Mouse (Mus musculus) kidney, postnatal 0 days (tissue): Measurements from ENCODE around the gene Crocc. TPM values are rescaled to one million over a fixed set of nuclear protein-coding genes. Genes with fewer than 3 reads are reported as not detected.

Experiments
- ATAC-seq: fragments of 200-750 bp; cut with Nextera tagmentation; replicated peaks from 2 replicates; pipeline ENCODE4 v1.8.0; 2017; ENCODE audit warnings: low read depth, moderate number of reproducible peaks, moderate TSS enrichment, moderate library complexity; ENCODE audit not compliant: low FRiP score
- DNase-seq: peaks from one replicate; pipeline ENCODE4 v3.0.0-alpha.2; 2016; ENCODE audit warnings: low spot score
- H3K27ac ChIP-seq: fragments of 300-500 bp; sonication (generic); 2 replicates; pipeline ENCODE4 v1.5.1; 2014; ENCODE audit warnings: mild to moderate bottlenecking
- H3K27me3 ChIP-seq: fragments of 300-500 bp; sonication (generic); 2 replicates; pipeline ENCODE4 v1.6.1; 2014; ENCODE audit warnings: low read length, mixed read lengths; ENCODE audit not compliant: insufficient read depth
- H3K36me3 ChIP-seq: fragments of 300-500 bp; sonication (generic); 2 replicates; pipeline ENCODE4 v1.6.1; 2014; ENCODE audit warnings: low read length, mixed read lengths; ENCODE audit not compliant: insufficient read depth
- H3K4me1 ChIP-seq: fragments of 300-500 bp; sonication (generic); replicated peaks from 2 replicates; pipeline ENCODE4 v1.6.1; 2014; ENCODE audit warnings: antibody characterized with exemption, low read length, mixed read lengths; ENCODE audit not compliant: insufficient read depth
- H3K4me2 ChIP-seq: fragments of 300-500 bp; sonication (generic); 2 replicates; pipeline ENCODE4 v1.6.1; 2014; ENCODE audit warnings: mild to moderate bottlenecking, low read length, moderate library complexity, mixed read lengths
- H3K4me3 ChIP-seq: fragments of 300-500 bp; sonication (generic); replicated peaks from 2 replicates; pipeline ENCODE4 v1.5.1; 2014; ENCODE audit warnings: low read depth, low read length
- H3K9ac ChIP-seq: fragments of 300-500 bp; sonication (generic); 2 replicates; pipeline ENCODE4 v1.6.1; 2014; ENCODE audit warnings: low read depth, low read length
- H3K9me3 ChIP-seq: fragments of 300-500 bp; sonication (generic); replicated peaks from 2 replicates; pipeline ENCODE4 v1.6.1; 2016; ENCODE audit warnings: low read length, inconsistent platforms, mixed read lengths
- CTCF ChIP-seq: IDR thresholded peaks from 2 replicates; pipeline ENCODE4 v1.5.1; 2016; ENCODE audit warnings: antibody characterized with exemption, low read depth, mild to moderate bottlenecking, moderate library complexity
- WGBS: fragments of 180-500 bp; shearing (Covaris S2); extraction: QIAGEN DNeasy Blood & Tissue Kit; methylation state at CpG from one replicate; pipeline ENCODE4 v1.1.7; 2014; 5-methylcytosine and 5-hydroxymethylcytosine counted together
- polyA plus RNA-seq: library from polyadenylated mRNA; unstranded; fragments of >200 nt; fragmentation: Nextera tagmentation; extraction: Ambion mirVana; gene quantifications from 2 replicates; pipeline ENCODE4 v1.2.1, GENCODE M21; 2015

Gene Crocc
- polyA plus RNA-seq, 1 experiment from 2014 or later: 7.8 TPM

DNA sequence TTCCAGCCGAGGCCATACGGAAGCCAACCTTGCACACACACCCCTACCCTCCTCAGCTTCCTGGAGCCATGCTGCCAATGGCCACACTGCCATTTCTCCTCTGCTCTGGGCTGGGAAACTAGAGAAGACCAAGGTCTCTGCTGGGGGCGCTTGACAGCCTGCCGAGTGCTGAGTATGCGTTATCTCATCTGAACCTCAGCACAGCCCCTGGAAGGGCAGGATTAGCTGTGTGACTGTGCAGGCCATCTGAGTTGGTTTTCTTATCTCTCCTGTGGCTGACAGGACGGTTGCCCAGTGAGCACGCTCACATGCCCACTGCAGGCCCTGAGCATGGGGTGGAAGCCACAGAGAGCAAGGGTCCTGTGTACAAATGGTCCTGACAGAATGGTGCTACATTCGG, 8.3 kb upstream of the Crocc start:
- no peaks in the 10 kb centered on the region for H3K27me3 ChIP-seq
- peaks cover 67% of the 10 kb centered on the region for H3K36me3 ChIP-seq
- H3K4me1 ChIP-seq: no peaks in the 10 kb centered on the region
- no peak for ATAC-seq
- H3K4me2 ChIP-seq: no peak overlapping the region
- no peak for TF ChIP-seq CTCF
- no peak overlapping the region for H3K9ac ChIP-seq
- no peak for DNase-seq
- 92% methylated on average over 8 of the region's 8 CpGs for WGBS
- H3K27ac ChIP-seq: no peak overlapping the region
- H3K4me3 ChIP-seq: no peak overlapping the region
- no peaks in the 10 kb centered on the region for H3K9me3 ChIP-seq

DNA sequence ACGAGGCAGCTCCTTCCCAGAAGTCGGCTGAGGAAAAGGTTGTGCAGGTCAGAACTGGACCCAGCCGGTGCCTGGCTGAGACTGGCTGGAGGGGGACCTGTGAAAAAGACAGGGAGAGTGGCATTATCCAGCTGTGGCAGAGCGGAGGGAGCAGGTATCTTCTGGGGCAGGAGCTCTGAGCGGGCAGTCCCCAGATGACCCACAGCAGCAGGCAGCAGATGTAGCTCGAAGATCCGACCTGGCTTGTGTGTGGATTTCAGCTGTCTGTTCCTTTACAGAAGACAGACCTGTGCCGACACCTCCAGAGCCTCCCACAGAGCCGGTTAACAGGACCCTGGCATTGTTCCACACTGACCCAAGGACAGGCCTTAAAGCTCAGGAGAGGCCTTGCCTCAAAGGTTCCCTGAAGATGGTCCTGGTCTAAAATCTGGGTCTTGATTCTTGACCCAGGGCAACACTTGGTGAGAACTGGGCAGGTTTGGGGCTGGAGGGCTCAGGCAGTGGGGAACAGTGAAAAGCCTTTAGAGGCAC, 7.2 kb upstream of the Crocc start:
- peaks cover 63% of the 10 kb centered on the region for H3K36me3 ChIP-seq

DNA sequence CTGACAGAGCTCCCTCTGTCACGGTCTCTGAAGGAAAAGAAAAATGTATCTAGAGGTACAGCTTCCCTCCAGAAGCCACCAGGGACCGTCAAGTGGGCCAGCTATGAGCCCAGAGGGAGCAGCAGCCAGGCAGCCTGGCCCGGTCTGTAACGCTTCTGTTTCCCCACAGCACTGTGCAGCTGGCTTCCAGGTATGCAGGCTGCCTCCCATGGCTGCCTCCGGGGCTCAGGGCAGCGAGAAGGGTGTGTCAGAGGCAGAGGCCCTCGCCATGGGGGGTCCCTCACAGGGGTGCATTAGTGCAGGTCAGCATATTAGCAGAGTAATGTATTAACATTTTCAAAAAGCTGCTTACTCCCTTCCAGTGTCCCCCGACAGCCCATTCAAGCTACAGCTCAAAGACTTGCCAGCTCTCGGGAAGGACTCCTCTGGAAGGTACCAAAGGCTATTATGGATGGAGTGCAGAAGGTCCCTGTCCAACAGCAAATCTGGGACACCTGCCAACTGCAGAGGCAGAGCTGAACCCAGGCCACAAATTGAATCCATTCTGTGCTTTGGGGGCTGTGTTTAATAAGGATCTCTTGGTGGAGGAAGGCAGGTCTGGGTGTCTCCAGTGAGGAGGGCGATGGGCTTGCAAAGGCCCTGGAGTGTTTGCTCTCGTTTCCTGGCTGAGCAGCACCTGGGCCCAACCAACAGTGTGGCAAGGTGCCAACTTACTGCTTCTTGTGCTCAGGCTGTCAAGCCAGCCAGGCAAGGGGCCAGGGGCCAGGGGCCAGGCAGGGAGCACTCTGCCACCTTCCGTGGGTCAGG, 6.6 kb upstream of the Crocc start:
- TF ChIP-seq CTCF: no peak
- DNase-seq: no peak
- H3K4me3 ChIP-seq: no peak overlapping the region
- H3K27me3 ChIP-seq: no peaks in the 10 kb centered on the region
- peaks cover 57% of the 10 kb centered on the region for H3K36me3 ChIP-seq
- H3K9ac ChIP-seq: no peak overlapping the region
- H3K4me2 ChIP-seq: no peak overlapping the region
- H3K4me1 ChIP-seq: no peaks in the 10 kb centered on the region
- no peak; the same call in 1 of the 2 replicates for ATAC-seq
- no peaks in the 10 kb centered on the region for H3K9me3 ChIP-seq
- 0 out of 2 replicates have a peak overlapping the region, but pooled peaks have one; percentile 3 for H3K27ac ChIP-seq
- 72% methylated on average over 12 of the region's 12 CpGs for WGBS

More for the DNA sequence above, 7.2 kb upstream of the Crocc start:
- H3K27ac ChIP-seq: 0 out of 2 replicates have a peak overlapping the region, but pooled peaks have one; percentile 3
- no peak for ATAC-seq
- H3K4me3 ChIP-seq: no peak overlapping the region
- no peak for TF ChIP-seq CTCF
- no peaks in the 10 kb centered on the region for H3K9me3 ChIP-seq
- no peak overlapping the region for H3K9ac ChIP-seq
- no peaks in the 10 kb centered on the region for H3K4me1 ChIP-seq
- WGBS: 73% methylated on average over 9 of the region's 9 CpGs
- DNase-seq: no peak
- H3K4me2 ChIP-seq: no peak overlapping the region
- no peaks in the 10 kb centered on the region for H3K27me3 ChIP-seq

DNA sequence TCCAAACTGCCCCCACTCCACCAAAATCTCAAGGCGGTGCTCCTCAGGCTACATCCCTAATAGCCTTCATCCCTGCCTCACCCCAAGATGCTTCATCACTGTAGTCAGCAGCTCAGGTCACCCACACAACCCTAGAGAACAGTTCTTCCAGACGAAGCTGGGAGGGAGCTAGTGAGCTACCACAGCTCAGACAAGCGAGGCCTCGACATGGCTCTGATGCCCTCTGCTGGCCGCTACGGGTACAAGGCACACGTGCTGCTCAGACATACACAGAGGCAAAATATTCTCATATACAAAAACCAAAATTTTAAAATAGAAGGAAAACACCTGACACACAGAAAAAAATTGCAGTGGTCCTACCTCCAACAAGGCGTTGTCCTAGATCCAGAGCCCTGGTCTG, 4.8 kb upstream of the Crocc start:
- peak; percentile 99 for TF ChIP-seq CTCF
- Histone ChIP-seq H3K4me1 (0 out of 2 replicates have a peak, but pooled peaks cover 2% of the 10 kb centered on the region), H3K4me2 (no peak overlapping the region), H3K4me3 (no peak overlapping the region), H3K27me3 (no peaks in the 10 kb centered on the region), H3K9ac (no peak overlapping the region), H3K27ac (no peak overlapping the region), H3K9me3 (no peaks in the 10 kb centered on the region), H3K36me3 (peaks cover 42% of the 10 kb centered on the region)
- 8% methylated on average over 8 of the region's 8 CpGs for WGBS
- DNase-seq (peak; percentile 95), ATAC-seq (0 out of 2 replicates have a peak, but pooled peaks have one; percentile 6)

DNA sequence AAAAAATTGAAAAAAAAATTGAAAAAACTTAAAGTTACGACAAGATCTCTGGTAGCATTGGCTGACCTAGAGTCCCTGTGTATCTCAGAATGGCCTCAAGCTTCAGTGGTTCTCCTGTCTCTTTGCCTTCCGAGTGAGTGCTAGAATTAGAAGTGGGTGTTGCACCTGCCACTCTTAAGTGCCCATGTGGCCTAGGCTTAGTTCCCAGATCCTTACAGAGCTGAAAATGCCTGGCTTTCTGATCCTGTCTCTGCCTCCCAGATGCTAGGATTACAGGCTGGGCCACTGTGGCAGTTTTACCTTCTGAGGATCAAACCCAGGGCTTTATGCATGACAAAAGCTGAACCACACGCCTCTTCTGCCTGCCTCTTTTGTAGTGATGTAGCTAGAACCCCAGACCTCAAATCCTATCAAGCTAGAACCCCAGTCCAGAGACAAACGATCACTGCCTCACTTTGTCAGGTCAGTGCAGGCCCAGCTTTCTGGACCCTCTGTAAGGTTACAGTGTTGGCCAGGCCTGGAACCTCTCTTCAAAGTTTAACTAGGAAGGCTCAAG, 3.8 kb upstream of the Crocc start:
- 88% methylated on average over 4 of the region's 4 CpGs for WGBS
- H3K9ac ChIP-seq: no peak overlapping the region
- H3K4me3 ChIP-seq: no peak overlapping the region
- no peaks in the 10 kb centered on the region for H3K27me3 ChIP-seq
- H3K4me2 ChIP-seq: no peak overlapping the region
- DNase-seq (no peak), ATAC-seq (no peak)
- H3K4me1 ChIP-seq: peaks cover 11% of the 10 kb centered on the region
- H3K9me3 ChIP-seq: no peaks in the 10 kb centered on the region
- H3K27ac ChIP-seq: no peak overlapping the region
- H3K36me3 ChIP-seq: peaks cover 37% of the 10 kb centered on the region
- TF ChIP-seq CTCF: no peak

DNA sequence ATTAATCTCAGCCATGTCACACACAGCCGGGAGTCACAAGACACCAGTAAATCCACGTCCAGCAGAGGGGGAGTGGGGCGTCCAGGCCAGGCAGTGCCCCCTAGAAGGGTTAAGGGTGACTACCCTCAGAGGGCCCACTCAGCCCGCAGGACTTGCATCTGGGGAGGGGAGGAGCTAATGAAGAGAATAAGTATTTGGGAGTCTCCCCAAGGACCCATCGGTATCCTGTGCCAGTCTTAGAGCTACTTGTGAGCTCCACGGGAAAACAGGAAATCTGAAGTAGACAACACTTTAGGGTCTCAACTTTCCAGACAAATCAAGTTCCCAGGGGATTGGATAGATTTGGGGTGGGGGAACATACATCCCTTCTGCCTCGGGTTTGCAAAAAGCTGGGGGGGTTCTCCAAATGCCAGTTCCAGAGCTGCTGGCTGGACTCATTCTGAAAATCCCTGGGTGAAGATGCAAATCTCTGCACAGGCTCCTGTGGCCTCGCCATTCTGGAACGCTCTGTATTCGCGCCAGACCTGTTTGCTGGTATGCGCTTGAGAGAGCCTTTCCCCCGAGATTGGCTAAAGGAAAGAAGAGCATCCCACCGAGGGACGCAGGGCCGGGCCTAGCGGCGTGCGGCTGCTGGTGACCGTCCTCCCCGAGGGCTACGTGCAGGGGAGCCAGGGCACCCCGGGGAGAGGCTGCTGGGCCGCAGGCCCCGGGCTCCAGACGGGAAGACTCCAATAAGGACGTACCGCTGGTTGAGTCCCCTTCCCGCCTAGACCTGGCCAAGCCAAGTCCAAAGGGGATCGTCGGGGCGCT, 529 bp downstream of the Crocc start:
- 0 out of 2 replicates have a peak, but pooled peaks cover 4% of the 10 kb centered on the region for H3K36me3 ChIP-seq
- no peak for ATAC-seq
- peak overlapping the region; percentile 92 for H3K27ac ChIP-seq
- H3K4me2 ChIP-seq: peak overlapping the region; percentile 83
- peak overlapping the region; percentile 81 for H3K9ac ChIP-seq
- no peak for TF ChIP-seq CTCF
- no peaks in the 10 kb centered on the region for H3K27me3 ChIP-seq
- peak overlapping the region; percentile 62 for H3K4me3 ChIP-seq
- H3K4me1 ChIP-seq: peaks cover 17% of the 10 kb centered on the region
- H3K9me3 ChIP-seq: no peaks in the 10 kb centered on the region
- DNase-seq: no peak
- WGBS: under 1% methylated on average over 32 of the region's 32 CpGs
